Mouse (Mus musculus) right cerebral cortex, postnatal 14 days (tissue): ENCODE measurements around the gene Krt15.

ENCODE experiments used
- DNase-seq: peaks from one replicate; pipeline ENCODE4 v3.0.0; 2022

Gene Krt15

DNA sequence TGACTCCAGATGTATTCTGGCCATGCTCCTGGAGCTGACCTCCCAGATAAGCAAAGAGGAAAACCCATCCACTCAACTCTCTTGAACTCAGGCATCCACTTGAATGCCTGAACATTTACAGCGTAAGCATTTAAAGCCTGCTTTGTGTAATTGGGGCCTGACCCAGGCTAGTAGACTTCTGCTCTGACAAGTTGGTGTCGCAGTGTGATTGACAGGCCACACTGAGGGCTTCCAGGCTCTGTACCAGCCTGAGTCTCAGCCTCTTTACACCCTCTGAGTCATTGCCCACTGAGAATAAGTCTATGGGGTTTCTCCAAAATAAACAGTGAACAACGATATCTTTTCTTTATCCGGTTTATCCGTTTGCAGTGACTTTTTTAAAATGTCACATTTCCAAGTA is 15.4 kb downstream of the Krt15 start:
- no peak for DNase-seq

DNA sequence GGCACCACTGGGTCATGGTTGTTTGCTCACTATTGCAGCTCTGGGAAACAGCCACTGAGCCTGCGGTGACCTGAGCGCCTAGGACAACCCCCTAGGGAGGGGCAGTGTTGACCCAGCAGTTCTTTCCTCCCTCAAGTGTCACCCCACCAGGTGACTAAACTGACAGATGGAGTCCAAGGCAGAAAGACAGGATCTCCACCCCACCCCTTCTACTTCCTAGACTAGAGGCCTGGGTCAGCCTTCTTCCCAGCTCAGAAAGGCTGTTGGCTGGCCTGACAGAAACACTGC is 22.0 kb downstream of the Krt15 start:
- DNase-seq, result no peak

DNA sequence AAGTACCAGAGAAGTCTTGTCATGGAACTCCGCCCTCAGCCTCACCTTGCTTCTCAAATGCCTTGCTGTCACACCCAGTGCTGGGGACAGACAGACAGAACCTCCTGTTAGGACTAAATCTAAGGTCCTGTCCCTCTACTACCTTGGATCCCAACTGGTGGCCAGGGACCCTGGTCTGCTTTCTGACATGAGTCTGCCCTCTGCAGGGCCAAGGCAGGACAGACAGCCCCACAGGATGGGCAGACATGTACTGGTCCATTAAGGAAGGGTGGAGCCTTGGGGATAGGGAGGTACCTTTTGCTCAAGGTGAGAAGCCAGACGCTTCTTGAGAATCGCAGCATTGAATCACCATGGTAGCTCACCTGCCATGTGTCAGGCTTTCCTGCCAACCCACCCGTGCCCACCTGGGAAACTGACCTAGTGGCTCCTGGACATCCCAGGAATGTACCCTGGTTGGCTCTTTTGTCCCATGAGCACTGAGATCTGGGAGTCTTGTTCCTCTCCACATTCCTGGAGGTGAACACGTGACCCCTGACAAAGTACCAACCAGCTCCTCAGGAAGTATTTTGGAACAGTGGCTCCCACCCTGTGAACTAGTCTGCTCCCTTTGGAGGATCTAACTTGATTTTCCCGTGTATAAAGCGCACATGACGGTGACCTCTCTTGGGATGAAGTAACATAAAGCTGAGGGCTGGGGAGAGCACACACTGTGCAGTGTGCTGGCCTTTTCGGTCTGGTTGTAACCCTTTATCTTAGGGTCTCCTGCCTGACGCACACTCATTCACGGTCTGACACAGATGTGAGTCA is 22.6 kb downstream of the Krt15 start:
- no peak for DNase-seq

DNA sequence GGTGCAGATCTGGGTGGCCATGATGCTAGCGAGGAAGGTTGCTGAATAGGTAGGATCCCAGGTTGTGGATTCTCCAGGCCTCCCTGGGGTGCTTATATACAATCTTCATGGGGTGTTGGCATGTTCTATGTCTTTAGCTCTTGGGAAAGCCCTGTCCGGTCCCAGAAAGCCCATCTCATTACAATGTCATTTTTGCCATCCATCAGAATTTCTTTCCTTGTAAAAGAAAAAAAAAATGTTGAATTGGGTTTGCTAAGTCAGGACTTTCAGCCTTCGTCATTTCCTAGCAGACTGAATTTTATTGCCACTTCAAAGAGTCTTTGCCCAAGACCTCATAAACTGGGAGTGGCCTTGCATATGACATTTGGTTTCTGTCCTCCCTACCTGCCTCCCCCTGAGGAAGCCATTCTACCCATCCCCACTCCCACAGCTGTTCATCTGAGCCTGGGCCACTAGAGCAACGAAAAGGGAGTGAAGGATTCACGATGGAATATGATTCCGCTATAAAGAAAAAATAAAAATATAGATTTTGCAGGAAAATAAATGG is 30.1 kb downstream of the Krt15 start, which contains the start of gene Krt36:
Gene Krt36 (minus strand): TSS at position 51 of the 547 bp plus-strand sequence.
- no peak for DNase-seq

DNA sequence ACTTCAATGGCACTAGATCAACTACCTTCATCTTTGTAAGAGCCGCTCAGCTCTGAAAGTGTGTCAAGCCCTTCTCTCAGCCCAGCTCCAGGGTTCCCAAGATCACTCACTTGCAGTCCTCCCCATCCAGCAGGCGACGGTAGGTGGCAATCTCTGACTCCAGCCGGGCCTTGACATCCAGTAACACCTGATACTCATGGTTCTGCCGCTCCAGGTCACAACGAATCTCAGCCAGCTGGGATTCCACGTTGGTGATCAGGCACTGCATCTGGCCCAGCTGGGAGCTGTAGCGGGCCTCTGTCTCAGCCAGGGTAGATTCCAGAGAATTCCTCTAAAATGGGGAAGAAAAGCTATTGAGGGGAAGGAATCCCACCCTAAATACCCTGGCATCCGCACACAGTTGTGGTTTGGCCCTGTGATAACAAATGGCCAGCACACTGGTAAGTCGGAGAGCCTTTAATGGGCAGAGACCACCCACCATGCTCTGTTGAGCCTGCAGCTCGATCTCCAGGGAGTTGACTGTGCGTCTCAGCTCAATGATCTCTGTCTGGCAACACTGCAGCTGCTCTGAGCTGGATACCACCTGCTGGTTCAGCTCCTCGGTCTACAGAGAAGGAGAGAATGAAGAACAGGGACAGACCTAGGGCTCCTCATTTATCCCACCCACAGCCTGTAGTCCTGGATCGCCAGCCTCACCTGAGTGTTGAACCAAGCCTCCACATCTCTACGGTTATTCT is 32.9 kb downstream of the Krt15 start:
- no peak for DNase-seq

DNA sequence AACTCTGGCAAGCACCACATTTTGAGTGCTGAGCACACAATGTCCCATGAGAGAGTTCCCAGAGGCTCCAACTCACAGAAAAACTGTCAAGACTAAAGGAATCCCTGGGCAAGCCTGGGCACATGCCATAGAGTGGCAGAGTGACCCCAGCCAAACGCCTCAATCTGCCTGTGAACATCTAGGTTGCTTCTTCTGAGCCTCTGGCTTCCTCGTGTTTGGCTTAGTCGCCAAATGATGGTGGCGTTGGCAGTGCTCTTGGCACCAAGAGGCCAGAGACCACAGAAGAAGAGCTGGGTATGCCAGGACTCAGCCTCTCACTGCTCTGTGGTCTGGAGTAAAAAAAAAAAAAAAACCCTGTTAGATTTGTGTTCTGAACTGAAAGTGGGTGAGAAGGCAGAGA is 35.3 kb downstream of the Krt15 start:
- DNase-seq, result no peak

DNA sequence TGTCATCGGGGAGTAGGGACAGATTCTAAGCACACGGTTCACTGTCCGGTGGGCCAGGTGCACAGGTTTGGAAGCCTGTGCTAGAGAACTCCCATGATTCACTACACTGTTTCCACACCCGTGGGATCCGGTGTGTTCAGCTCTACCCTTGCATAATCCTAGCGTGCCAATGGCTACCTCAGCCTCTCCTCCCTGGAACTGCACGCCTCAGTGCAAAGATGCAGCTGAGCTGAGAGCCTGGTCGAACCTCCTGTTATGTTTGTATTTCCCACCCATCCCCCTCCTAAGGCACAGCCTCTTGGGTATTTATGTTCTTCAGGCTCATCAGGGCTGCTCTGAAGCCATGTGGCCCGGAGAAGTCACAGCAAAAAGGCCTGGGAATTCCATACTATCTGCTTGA is 37.9 kb downstream of the Krt15 start:
- no peak for DNase-seq

DNA sequence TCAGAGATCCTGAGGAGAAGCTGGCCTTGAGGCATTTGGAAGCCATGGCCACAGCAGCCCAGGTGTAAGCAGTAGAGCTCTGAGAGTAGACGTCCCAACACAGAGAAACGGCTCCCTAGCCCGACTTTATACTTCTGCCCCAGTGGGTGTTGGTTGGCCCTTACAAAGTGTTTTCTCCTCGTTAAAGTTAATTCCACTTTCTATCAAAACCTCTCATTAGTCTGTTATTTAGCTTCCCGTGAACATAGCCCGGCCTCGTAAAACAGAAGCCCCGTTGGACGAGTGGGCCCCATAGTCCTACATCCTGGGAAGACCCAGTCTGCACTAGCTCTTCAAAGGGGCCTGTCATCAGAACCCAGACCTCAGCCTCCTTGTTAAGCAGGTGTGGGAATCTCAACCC is 39.6 kb downstream of the Krt15 start, which contains the start of gene Krt35:
Gene Krt35 (minus strand): TSS at position 101 of the 400 bp plus-strand sequence.
- no peak for DNase-seq

DNA sequence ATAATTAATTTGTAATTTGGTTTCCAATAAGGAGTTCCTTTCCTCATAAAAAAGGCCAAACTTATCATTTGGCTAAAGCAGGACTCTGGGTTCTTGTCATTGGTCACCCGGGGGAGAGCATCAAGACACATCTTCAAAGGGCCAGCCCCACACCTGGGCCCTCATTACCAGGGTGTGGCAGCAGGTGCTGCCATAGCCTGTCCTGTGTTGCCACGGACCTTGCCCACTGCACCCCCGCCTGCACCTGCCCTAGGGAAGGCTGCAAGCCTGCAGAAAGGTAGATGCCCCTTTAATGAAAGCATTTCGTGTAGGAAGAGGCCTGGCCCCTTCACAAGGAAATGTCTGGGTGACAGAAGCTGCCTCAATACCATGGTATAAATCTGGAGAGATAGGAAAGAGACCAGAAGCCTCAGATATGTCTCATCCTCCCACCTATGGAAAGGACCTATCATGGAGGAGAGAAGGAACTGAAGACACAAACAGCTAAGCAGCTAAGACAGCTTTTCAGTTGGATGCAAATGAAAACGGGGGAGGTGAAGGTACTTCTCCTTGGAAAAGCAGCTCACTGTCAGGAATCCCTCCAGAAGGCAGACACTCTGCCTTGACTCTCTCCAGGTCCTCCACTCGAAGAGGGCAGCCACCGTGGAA is 47.2 kb downstream of the Krt15 start:
- no peak for DNase-seq

DNA sequence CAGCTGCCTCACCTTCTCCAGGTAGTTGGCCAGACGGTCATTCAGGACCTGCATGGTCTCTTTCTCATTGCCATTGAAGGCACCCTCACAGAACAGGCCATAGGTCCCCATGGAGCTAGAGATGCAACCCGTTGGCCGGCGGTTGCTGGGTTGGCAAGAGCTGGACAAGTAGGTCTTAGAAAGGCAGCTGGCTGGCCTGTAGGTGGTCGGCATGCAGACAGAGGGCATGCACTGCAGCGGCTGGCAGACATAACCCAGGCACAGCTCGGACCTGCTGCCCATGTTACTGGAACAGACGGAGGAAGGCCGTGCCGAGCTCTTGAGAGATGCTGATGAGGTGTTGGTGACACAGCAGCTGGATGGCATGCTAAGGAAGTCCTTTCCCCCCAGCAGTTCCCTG is 47.9 kb downstream of the Krt15 start, which contains the start of gene Krt32:
Gene Krt32 (minus strand): TSS at position 366 of the 400 bp plus-strand sequence.
- DNase-seq, result no peak
